Mouse (Mus musculus): ENCODE data around the gene Mnx1. TPM values are rescaled to one million over a fixed set of nuclear protein-coding genes. Genes with fewer than 3 reads are reported as not detected.

Mnx1 gene
- polyA plus RNA-seq (2016; fragmentation: Nextera tagmentation; extraction: Ambion mirVana) = 0.08 TPM in 1 of 2 replicates, not detected in the other

DNA sequence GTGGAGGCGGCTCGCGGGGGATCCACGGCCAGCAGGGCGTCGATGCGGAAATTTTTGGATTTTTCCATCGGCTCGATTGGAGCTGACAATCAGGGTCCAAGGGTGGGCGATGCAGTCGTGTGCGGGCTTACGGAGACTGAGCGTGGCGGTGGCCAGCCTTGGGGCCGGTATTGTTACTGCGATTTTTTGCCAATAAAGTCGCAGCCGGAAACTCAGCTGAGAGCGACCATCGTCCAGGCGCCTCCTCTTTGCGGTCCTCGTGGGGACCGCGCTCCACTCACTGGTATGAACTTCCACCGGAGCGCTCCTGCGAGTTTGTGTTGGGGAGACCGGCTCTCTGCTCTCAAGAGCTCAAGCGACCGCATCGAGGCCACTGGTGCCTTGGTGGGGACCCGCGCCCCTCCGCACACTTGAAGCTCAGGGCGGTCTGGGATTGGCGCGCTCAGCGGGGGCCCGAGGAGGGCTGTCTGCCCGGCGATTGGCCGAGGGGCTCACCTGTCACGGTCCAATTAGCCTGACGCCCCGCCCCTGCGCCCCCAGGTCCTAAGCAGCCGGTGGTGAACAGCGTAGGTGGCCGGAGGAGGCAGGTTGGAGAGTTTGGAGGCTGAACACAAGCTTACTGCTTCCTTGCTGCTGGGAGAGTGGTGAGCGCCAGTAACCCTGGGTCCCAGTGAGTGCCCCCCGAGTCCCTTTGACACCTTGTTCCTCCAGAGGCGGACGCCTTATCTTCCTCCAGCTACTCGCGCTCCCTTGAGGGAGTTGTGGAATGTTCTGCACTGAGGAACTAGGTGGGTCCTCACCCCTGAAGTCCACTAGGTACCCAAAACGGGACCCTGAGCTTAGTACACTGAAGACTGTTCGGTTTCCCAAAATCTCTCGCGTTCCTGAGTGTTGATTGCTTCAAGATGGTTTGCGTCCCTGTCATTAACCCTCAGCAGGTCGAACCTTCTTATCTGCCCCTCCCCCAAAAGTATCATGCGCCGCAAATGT is at the start of gene Mnx1:
Gene Mnx1, minus strand, starts transcription at position 263 of the 990 bp plus-strand sequence.
- Histone ChIP-seq H3K4me2 (peak within 1 kb of the TSS; percentile 87), H3K9me3 (replicated peaks) (no peaks in the 10 kb centered on the region), H3K9ac (peak within 1 kb of the TSS; percentile 6; the same call in 1 of the 2 replicates), H3K36me3 (no peaks in the 10 kb centered on the region), H3K4me3 (peak within 1 kb of the TSS; percentile 51), H3K27me3 (replicated peaks) (peaks cover 99% of the 10 kb centered on the region), H3K27ac (ENCODE audit: poor library complexity, severe bottlenecking) (no peak within 1 kb of the TSS), H3K4me1 (replicated peaks) (peaks cover 27% of the 10 kb centered on the region)
- under 1% methylated on average over 65 of the region's 65 CpGs for WGBS
- 0 out of 2 replicates have a peak, but pooled peaks have one; percentile 41 for ATAC-seq (ENCODE audit: insufficient number of reproducible peaks, low FRiP score)

DNA sequence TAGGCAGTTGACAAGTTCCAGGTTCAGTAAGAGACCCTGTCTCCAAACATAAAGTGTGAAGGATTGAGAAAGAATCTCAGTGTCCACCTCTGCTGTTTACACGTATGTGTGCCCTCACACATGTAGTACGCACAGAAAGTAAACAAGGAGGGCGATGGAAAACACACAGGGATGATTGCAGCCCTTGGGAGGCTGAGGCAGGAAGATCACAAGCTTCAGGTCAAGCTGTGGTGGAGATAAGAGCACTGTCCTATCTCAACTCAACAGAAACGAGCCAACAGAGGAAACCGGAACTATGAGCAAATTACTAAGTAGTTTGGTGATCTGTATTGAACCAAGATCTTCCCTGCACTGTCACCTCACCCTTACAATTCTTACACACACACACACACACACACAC is 38.2 kb upstream of the Mnx1 start:
- Histone ChIP-seq H3K36me3 (no peaks in the 10 kb centered on the region), H3K27me3 (replicated peaks) (0 out of 2 replicates have a peak, but pooled peaks cover 9% of the 10 kb centered on the region), H3K4me1 (replicated peaks) (no peaks in the 10 kb centered on the region), H3K9me3 (replicated peaks) (no peaks in the 10 kb centered on the region), H3K4me3 (no peak overlapping the region), H3K4me2 (no peak overlapping the region), H3K27ac (ENCODE audit: poor library complexity, severe bottlenecking) (no peak overlapping the region), H3K9ac (no peak overlapping the region)
- no peak; the same call in 1 of the 2 replicates for ATAC-seq (ENCODE audit: insufficient number of reproducible peaks, low FRiP score)
- 66% methylated on average over 5 of the region's 5 CpGs for WGBS

DNA sequence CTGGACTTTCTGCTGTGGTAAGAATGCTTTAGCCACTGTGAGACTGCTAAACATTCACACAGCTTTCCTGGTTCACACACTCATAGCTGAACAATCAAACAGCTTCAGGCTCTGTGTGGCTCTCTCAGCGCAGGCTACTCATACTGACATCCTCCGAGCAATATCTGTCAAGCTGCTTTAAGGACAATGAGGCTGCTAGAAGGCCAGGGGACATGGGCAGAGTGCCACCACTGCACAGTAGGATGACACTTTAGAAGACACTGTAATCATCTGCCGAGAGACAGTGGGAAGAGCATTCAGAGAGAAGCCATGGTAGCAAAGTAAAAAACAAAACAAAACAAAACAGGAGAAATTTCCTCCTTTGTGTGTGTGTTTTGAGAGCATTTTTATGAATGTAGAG is 37.6 kb upstream of the Mnx1 start:
- 68% methylated on average over 3 of the region's 3 CpGs for WGBS
- Histone ChIP-seq H3K36me3 (no peaks in the 10 kb centered on the region), H3K27ac (ENCODE audit: poor library complexity, severe bottlenecking) (no peak overlapping the region), H3K4me3 (no peak overlapping the region), H3K9ac (no peak overlapping the region), H3K4me2 (no peak overlapping the region), H3K9me3 (replicated peaks) (no peaks in the 10 kb centered on the region), H3K4me1 (replicated peaks) (no peaks in the 10 kb centered on the region), H3K27me3 (replicated peaks) (0 out of 2 replicates have a peak, but pooled peaks cover 9% of the 10 kb centered on the region)
- ATAC-seq (ENCODE audit: insufficient number of reproducible peaks, low FRiP score) = no peak

DNA sequence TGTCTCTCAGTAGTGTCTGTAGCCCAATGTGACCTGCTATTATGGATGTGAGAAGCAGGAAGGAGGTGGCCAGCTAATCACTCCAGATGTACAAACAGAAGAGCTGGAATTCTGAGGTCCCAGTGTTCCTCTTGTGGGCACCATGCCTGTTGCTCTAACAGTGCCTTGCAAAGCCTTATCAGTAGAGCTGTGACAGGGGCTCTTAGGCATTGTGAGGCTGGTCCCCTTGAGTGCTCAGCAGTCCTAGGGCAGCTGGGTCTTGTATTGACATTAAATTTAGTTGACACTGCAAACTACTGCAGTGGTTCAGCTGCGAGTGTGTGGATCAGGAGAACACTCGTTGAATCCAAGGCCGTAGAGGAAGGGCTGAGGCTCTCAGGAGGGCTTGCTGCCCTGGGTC is 28.7 kb upstream of the Mnx1 start:
- 46% methylated on average over 3 of the region's 3 CpGs for WGBS
- no peak; the same call in 1 of the 2 replicates for ATAC-seq (ENCODE audit: insufficient number of reproducible peaks, low FRiP score)
- Histone ChIP-seq H3K36me3 (no peaks in the 10 kb centered on the region), H3K9ac (no peak overlapping the region), H3K27me3 (replicated peaks) (no peaks in the 10 kb centered on the region), H3K4me3 (no peak overlapping the region), H3K4me2 (no peak overlapping the region), H3K27ac (ENCODE audit: poor library complexity, severe bottlenecking) (no peak overlapping the region), H3K4me1 (replicated peaks) (peaks cover 15% of the 10 kb centered on the region), H3K9me3 (replicated peaks) (0 out of 2 replicates have a peak, but pooled peaks cover 3% of the 10 kb centered on the region)

DNA sequence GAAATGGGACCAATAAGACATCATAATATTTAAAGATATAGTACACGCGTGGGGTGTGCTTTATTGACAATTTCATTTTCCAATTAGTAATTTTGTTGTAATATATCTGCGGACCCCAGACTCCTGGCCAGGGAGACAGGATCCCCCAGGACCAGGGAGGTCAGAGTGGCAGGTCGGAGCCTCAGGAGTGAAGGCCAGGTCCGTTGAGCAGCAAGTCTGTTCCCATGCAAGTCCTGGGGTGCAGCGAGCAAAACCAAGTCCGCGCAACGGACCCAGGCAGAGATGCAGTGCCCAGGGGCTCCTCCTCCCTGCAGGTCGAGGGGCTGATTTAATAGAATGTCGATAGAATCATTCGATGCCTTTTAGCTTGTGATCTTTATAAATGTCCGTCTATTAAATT is 9.1 kb upstream of the Mnx1 start:
- H3K4me2 ChIP-seq = no peak overlapping the region
- H3K36me3 ChIP-seq = no peaks in the 10 kb centered on the region
- peaks cover 6% of the 10 kb centered on the region; the same call in 1 of the 2 replicates for H3K4me1 ChIP-seq (replicated peaks)
- ATAC-seq (ENCODE audit: insufficient number of reproducible peaks, low FRiP score) = no peak
- WGBS = 30% methylated on average over 13 of the region's 13 CpGs
- peaks cover 91% of the 10 kb centered on the region for H3K27me3 ChIP-seq (replicated peaks)
- no peaks in the 10 kb centered on the region for H3K9me3 ChIP-seq (replicated peaks)
- no peak overlapping the region for H3K9ac ChIP-seq
- H3K27ac ChIP-seq (ENCODE audit: poor library complexity, severe bottlenecking) = no peak overlapping the region
- no peak overlapping the region for H3K4me3 ChIP-seq

DNA sequence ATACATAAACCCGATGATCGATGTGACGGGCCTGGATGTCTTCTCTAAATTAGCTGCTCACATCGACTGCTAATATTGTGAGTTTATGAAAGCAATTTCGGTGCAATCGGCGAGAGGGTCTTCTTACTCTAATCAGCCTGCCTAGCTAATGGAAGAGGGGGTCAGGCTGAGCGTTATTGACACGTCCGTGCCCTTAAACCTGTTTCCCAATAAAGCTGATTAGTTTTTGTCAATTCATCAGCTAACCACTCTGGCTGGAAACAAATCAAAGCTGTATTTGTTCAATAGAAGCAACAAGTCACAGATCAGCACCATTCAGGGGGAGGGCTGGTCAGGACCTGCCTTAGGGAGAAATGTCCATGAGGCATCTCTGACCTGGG is 7.7 kb upstream of the Mnx1 start:
- WGBS = 5% methylated on average over 10 of the region's 10 CpGs
- peak overlapping the region; percentile 35; the same call in 1 of the 2 replicates for H3K4me2 ChIP-seq
- no peak for ATAC-seq (ENCODE audit: insufficient number of reproducible peaks, low FRiP score)

DNA sequence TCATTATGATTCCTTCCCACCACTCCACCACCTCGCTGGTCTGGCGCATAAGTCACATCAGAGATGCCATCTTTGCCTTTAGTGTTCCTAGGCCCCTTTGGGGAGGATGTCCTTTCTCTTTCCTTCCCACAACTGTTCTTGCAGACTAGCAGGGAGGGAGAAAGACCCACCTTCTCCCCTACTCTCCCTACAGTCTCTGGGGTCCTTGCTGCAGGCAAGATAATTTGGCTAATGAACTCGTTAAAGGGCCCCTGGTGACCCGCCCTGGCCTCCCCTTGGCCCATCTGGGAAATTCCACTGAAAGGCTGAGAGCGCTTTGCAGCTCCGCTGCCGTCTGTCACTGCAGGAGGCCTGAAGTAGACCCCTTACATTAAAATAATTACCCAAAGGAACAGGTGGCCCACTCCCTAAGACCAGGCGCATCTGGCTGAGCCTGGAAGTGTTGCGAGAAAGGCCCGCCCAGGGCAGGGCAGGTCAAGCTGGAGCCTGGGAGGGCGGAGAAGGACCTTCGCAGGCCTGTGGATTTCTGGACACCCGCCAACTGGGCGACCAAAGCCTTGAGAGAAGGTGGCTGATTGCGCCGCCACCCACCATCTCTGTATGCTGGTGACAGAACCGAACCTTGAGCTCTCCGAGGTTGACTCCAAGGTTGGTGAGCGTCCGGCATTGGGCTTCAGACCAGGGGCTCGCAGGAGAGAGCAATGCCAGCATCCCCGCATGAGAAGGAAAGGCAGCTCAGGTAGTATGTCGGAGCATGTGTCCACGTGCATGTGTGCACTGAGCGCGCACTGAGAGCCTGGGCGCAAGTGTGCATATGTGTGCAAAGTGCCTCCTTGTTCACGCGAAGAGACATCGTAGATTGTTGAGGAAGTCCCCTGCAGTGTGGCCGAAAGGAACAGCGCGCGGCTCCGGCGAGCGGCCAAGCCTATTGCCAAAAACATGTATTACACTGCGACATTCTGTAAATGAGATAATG is 7.0 kb upstream of the Mnx1 start:
- no peak overlapping the region; the same call in none of the 2 replicates for H3K4me3 ChIP-seq
- H3K4me1 ChIP-seq (replicated peaks) = peaks cover 6% of the 10 kb centered on the region; the same call in 1 of the 2 replicates
- no peaks in the 10 kb centered on the region for H3K36me3 ChIP-seq
- H3K9ac ChIP-seq = no peak overlapping the region
- peaks cover 95% of the 10 kb centered on the region for H3K27me3 ChIP-seq (replicated peaks)
- 2% methylated on average over 38 of the region's 38 CpGs for WGBS
- no peak for ATAC-seq (ENCODE audit: insufficient number of reproducible peaks, low FRiP score)
- H3K27ac ChIP-seq (ENCODE audit: poor library complexity, severe bottlenecking) = no peak overlapping the region
- no peaks in the 10 kb centered on the region for H3K9me3 ChIP-seq (replicated peaks)
- peak overlapping the region; percentile 35 for H3K4me2 ChIP-seq

More for the DNA sequence above, 7.7 kb upstream of the Mnx1 start:
- H3K4me3 ChIP-seq = no peak overlapping the region; the same call in 1 of the 2 replicates
- no peak overlapping the region for H3K27ac ChIP-seq (ENCODE audit: poor library complexity, severe bottlenecking)
- no peaks in the 10 kb centered on the region for H3K9me3 ChIP-seq (replicated peaks)
- H3K27me3 ChIP-seq (replicated peaks) = peaks cover 95% of the 10 kb centered on the region
- no peaks in the 10 kb centered on the region for H3K36me3 ChIP-seq
- H3K9ac ChIP-seq = no peak overlapping the region
- peaks cover 6% of the 10 kb centered on the region; the same call in 1 of the 2 replicates for H3K4me1 ChIP-seq (replicated peaks)

DNA sequence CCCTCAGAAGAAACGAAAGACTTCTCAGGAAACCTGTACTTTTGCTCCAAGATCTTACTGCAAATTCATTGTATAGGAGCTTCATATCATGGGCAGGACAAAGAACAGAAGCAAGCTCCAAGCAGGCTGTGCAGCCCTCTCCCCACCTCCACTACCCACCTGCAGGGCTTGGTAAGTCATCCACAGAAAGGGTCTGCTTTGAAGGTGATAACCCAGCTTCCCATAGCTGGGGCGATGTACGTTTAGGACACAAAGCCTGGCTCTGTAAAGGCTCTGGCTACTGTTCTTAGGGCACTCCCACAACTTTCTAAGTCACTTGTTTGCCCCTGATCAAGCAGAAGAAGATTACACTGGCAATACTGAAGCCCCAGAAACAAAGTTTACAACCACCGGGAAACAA is 5.5 kb upstream of the Mnx1 start:
- Histone ChIP-seq H3K4me1 (replicated peaks) (peaks cover 10% of the 10 kb centered on the region), H3K36me3 (no peaks in the 10 kb centered on the region), H3K27me3 (replicated peaks) (peaks cover 95% of the 10 kb centered on the region), H3K4me3 (no peak overlapping the region), H3K9me3 (replicated peaks) (no peaks in the 10 kb centered on the region), H3K4me2 (no peak overlapping the region), H3K27ac (ENCODE audit: poor library complexity, severe bottlenecking) (no peak overlapping the region), H3K9ac (no peak overlapping the region)
- WGBS = 12% methylated on average over 4 of the region's 4 CpGs
- no peak for ATAC-seq (ENCODE audit: insufficient number of reproducible peaks, low FRiP score)

DNA sequence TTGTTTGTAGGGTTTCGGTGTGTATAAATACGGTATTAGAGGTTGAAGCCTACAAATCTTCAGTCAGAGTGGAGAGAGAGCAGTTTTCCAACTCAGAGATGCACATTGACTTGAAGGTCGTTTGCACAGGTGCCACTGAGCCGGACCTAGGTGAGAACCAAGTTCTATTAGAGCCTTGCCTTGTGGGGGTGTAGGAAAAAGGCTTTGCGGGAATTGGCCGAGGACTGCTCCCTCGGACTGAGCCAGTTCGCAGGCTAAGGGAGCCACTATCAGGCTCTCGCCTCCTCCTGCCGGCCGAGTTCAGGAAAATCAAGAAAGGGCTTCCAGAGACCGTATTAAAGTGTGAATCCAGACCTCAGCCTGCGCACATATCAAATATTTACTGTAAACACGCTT is 926 bp upstream of the Mnx1 start:
- Histone ChIP-seq H3K27ac (ENCODE audit: poor library complexity, severe bottlenecking) (no peak overlapping the region), H3K36me3 (no peaks in the 10 kb centered on the region), H3K4me1 (replicated peaks) (peaks cover 21% of the 10 kb centered on the region), H3K4me3 (peak overlapping the region; percentile 12; the same call in 1 of the 2 replicates), H3K9me3 (replicated peaks) (no peaks in the 10 kb centered on the region), H3K4me2 (peak overlapping the region; percentile 87; the same call in 1 of the 2 replicates), H3K27me3 (replicated peaks) (peaks cover 99% of the 10 kb centered on the region), H3K9ac (no peak overlapping the region)
- ATAC-seq (ENCODE audit: insufficient number of reproducible peaks, low FRiP score) = no peak
- 1% methylated on average over 14 of the region's 14 CpGs for WGBS

DNA sequence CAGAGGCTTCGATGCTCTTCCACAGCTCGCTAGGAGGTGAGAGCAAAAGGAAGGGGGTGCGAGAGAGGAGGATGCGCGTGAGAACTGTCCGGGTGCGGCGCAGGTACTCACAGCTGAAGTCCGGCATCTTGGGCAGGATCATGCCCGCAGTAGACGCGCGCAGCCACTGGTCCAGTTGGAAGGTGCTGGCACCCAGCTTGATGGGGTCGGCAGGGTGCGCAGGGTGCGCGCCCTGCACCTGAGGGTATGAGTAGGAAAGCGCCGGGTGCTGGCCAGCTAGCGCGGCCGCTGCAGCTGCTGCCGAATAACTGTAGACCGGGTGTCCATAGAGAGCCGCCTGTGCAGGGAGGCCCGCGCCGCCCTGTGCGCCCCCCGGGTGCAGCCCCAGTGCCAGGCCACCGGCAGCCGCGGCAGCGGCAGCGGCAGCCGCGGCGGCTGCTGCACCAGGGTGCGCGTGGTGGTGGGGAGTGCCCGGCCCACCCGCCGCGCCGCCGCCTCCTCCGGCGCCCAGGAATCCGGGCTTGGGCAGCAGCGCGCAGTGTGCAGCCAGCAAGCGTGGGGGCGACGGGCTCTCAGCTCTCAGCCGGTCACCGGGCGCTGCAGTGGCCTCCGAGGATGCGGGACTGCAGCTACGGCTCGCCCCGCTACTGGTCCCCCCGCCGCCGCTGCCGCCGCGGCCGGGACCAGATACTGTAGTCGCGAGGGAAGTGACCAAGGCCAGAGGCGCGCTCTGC is 629 bp downstream of the Mnx1 start:
- Histone ChIP-seq H3K27me3 (replicated peaks) (peaks cover 98% of the 10 kb centered on the region), H3K36me3 (no peaks in the 10 kb centered on the region), H3K4me1 (replicated peaks) (peaks cover 27% of the 10 kb centered on the region), H3K27ac (ENCODE audit: poor library complexity, severe bottlenecking) (no peak overlapping the region), H3K9me3 (replicated peaks) (no peaks in the 10 kb centered on the region), H3K4me2 (peak overlapping the region; percentile 87), H3K9ac (peak overlapping the region; percentile 6; the same call in 1 of the 2 replicates), H3K4me3 (peak overlapping the region; percentile 51)
- no peak for ATAC-seq (ENCODE audit: insufficient number of reproducible peaks, low FRiP score)
- 1% methylated on average over 71 of the region's 73 CpGs for WGBS

All from heart, embryonic 12.5 days (tissue).